Mouse (Mus musculus) CH12F3 (cell line): ENCODE data around the gene Lrwd1.

Experiments used
- in situ Hi-C: fragments of 300-500 bp; cut with MboI; formaldehyde crosslinking; loops from 2 replicates; pipeline ENCODE4 v1.14.3; 2020; ENCODE audit warnings: low sequenced_read_pairs

Gene Lrwd1

DNA sequence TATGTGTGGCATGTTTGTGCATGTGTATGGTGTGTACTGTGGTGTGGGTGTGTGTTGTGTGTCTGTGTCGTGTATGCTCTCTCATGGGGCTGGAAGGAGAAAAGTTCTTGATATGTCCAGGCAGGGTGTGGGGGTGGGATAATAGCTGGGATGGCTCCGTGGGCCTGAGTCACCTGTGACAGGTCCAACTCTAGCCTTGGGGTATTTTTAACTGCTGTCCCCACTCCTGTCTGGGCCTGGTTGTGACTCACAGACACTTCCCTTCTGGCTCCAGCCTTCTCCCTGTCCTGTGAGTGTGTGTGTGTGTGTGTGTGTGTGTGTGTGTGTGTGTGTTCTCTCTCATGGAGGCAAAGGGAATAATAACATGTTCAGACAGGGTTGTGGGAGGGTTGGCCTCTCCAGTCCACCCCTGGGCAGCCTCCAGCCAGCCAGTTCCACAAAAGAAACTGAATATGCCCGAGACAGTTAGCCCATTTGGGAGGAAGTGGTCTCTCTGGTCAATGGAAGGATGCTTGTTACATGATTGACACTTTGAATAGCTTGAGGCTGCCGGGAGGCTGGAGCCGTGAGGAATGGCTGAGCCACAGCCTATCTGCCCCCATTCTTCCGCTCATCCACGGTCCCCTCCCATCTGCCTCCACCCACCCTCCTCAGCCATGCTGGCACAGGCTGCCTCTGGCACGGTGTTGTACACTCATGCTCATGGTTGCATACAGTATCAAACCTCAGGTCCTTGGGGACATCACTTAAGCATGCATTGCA, 41.4 kb downstream of the Lrwd1 start:
- in situ Hi-C loops, result no loop called here

DNA sequence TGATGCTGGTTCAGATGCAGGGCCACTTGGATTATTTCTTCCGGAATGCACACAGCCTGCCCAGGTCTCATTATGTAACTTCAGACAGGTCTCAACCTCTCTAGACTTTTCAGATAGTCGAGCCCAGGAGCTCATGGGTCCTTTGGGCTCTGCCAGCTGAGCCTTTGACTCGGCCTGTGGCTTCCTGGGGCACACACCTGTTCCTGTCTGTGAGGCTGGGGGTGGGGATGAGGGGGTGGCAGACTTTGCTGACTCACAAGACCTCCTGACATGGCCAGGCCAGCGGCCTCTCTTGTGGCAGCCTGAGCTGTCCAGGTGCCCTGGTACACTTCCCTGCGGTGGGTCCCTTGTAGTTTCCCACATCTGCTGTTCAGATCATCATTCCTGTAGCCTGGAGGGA, 43.9 kb downstream of the Lrwd1 start:
- in situ Hi-C loops, result no loop called here

DNA sequence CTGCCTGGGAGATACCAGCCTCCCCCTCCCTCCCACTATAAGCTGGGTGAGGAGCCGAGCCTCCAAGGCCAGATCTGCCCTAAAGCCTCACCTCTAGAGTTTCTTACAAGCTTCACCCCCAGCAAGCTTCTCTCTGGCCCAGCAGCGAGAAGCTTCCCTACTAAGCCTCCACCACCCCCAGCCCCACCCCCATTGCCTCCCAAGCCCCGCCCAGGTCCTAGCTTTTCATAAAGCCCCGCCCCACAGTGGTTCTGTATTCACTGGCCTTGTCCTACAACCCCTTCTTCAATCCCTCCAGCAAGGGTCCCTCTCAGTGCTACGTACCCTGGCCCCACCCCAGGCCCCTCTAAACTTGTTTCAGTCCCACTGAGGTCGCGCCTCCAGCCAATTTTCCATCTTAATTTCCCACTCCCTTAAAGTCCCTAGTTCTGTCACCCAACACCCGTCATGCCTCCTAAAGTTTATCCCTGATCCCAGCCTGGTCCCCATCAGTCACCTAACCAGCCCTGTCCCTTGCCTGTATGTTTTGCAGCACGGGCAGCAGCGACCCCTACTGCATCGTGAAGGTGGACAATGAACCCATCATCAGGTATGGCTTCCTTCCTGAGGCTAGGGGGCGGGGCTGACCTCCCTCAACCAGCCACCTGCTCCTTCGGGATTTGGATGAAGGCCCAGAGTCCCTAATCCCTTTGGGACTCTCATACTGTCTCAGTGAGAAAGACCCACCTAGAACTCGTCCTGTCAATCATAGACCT, 46.9 kb downstream of the Lrwd1 start:
- in situ Hi-C loops, result no loop called here

DNA sequence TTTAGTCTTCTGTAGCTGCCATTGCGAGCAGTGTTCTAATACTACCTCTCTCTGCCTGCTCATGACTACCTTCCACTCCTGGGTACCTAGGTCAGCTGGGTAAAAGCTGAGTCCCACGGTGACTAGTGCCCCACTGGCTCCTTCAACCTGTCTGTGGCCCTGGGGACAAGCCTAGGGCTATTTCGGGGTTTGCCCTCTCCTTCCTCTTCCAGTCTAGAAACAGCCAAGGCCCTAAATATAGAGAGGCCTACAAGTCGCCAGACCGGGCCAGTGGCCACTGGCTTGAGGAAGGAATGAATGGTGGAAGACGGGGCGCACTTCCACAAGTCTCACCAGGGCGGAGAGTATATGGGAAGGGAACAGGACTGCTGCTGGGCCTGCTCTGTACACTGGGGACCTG, 49.6 kb downstream of the Lrwd1 start:
- in situ Hi-C loops, result no loop called here

DNA sequence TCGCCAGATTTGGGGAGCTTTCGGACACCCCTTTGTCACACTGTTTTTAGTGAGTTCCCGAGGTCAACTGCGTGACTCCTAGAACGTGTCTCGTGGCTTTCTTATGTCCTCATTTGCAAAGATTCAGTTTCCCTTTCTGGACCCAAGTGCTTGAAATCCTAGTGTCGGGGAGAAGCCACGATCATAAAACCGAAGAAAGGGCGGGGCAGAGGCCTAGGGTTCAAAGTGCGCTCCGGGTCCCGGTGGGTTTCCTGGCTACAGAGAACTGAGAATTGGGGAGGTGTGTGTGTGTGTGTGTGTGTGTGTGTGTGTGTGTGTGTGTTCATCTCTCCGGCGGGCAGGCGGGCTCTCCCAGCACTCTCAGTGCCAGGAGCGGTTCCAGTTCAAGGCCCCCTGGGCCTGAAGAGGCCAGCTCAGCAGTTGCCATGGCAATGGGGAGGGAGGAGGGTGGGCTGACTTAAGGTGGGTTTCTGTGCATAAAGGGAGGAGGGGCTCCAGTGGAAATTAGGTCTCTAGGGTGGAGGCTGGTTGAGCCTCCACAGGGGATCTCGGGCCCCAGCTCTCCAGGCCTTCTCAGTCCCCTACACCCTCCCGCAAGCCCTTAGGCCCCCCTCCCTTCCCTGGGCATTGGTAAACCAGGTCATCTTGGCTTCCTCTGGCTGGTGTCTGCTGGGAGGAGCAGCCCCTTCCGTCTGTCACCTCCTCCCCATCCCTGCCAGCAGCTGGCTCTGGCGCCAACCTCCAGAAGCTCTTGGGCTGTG, 50.8 kb downstream of the Lrwd1 start:
- in situ Hi-C loops, result no loop called here

DNA sequence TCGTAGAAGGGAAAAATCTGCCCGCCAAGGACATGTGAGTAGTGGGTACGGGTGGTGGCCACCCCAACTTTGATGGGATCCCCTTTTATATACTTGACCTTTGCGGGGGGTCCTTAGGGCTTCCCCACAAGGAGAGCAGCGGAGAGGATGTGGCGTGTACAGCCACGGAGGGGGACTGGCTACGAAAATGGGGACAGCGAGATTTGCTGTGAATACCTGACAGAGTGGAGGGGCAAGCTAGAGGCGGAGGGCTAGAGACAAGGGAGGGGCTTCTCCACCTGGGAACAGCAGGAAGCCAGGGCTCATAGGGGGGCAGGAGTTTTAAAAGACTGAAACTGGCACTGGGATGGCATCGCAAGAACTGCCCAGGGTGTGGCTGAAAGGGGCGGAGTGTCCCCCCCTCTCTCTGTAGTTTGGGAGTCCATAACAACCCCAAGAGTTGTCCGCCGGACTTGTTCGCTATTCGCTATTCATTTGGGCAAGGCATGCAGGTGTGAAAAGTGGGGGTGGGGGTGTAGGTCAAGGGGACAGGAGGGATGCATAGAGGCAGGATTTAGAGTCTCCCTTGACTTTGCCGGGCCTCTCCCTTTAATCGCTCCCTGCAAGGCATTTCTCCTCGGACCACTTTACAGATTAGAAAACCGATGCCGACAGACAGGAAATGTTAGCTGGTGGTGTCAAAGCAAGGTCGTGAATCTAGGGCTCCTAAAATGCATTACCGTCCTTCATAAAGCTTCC, 51.6 kb downstream of the Lrwd1 start:
- in situ Hi-C loops, result no loop called here

DNA sequence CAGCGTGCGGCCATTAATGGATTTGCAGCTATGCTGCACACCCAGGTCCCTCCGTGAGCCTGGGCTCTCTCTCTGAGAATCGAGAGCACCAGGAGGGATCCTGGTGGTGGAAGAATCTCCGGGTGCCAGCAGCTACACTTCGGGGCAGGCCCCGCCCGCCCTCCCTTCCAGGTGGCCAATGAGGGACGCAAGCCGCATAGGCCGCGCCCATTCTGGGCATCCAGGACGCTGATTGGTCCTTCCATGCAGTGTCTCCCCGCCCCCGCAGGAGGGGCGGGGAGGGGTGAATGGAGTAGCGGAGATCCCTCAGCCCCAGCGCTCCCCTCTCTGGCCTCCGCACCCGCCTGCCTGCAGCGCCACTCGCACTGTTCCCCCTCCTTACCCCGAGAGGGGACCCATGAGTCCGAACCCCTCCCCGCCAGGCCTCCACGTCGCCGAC, 52.2 kb downstream of the Lrwd1 start, which contains the start of gene Rasa4:
Gene Rasa4, plus strand, starts transcription at position 248 of the 439 bp plus-strand sequence.
- in situ Hi-C loops, result no loop called here

DNA sequence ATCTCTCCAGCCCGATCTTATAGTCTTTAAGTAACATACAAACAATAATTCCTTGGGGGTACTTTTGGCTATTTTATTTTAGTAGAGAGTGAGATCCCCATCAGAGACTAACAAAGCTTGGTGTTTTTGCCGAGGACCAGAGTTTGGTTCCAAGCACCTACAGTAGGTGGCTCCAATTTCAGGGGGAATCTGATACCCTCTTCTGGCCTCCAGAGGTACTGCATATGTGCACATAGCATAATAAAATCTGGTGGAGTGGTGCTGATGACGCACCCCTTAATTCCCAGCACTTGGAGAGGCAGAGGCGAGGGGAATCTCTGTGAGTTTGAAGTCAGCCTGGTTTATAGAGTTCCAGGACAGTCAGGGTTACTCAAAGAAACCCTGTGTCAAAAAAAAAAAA, 53.5 kb downstream of the Lrwd1 start:
- in situ Hi-C loops, result no loop called here

DNA sequence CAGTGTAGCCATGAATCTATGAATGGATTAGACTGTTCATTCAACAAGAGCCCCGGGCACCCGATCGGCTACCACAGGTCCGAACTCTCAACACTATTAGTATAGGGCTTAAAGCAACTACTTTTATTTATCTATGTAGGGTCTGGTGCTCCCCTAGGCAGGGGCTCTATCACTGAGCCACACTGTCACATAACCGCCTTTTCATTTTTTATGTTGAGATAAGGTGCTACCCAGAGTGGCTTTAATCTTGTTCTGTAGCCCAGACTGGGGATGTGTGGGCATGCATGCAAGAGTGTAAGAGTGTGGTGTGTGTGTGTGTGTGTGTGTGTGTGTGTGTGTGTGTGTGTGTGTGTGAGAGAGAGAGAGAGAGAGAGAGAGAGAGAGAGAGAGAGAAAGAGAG, 57.7 kb downstream of the Lrwd1 start:
- in situ Hi-C loops, result no loop called here

DNA sequence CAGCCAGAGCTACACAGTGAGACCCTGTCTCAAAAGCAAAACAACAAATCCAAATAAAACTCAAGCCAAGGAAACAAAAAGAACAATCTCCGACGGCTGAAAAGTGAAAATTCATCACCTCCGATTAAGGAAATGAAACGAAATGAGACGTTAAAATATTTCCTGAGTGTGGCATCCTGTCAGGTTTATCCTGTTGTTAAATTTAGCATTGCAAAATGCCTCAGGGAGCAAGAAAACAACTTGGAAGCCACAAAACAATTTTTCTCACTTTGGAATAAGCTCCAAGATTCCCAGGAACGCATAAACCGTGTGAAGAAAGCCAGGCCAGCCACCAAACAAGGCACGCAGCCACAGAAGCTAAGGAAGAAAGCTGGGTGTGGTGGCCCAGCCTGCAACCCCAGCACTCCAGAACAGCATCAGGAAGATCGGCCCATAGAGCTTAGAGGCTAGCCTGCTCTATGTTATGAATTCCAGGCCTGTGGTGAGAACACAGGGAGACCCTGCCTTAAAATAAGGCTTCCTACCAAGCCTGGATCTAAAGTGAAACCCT, 58.8 kb downstream of the Lrwd1 start:
- in situ Hi-C loops, result no loop called here

DNA sequence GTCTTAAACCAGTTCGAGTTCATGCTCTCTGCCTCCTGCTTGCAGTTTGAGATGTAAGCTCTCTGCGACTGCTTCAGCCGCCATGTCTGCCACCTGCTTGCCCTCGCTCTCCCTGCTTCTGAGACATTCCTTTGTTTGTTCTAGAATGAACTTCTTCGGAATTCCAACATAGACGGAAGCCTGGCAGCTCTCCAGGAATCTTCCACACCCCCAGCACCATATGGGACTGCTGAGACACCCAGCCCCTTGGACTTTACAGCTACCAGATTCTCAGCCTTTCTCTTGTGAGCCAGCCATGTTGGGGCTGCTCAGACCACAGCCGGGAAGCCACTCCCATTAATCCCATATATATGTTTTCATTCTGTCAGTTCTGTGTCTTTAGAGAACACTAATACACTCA, 59.6 kb downstream of the Lrwd1 start:
- in situ Hi-C loops, result no loop called here

DNA sequence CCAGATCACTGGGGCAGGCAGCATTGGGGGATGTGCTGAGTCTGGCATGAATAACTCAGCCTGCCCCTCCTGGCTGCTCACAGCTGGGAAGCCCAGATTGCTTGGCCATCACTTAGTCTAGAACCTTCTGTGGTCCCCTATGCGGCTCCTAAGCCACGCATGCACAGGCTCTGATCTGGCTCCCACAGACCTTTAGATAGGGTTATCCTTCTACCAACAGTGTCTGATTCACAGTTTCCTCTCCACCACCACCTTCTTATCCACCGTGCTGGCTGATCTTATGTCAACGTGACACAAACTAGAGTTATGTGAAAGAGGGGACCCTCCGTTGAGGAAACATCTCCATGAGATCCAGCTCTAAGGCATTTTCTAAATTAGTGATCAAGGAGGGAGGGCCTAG, 60.8 kb downstream of the Lrwd1 start:
- in situ Hi-C loops, result no loop called here

DNA sequence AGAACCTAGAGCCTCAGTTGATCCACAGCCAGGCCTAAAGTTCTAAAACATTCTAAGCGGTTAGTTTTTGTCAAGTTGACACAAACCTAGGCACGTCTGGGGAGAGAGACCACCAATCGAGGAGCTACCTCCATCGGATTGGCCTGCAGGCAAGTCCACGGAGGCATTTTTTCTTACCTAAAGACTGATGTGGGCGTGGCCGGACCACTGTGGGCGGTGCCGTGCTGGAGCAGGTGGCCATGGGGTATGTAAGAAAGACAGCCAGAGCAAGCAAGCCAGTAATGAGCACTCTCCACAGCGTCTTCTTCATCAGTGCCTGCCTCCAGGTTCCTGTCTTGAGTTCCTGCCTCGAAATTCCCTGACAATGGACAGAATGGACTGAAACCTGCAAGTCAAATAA, 62.3 kb downstream of the Lrwd1 start:
- in situ Hi-C loops, result no loop called here

DNA sequence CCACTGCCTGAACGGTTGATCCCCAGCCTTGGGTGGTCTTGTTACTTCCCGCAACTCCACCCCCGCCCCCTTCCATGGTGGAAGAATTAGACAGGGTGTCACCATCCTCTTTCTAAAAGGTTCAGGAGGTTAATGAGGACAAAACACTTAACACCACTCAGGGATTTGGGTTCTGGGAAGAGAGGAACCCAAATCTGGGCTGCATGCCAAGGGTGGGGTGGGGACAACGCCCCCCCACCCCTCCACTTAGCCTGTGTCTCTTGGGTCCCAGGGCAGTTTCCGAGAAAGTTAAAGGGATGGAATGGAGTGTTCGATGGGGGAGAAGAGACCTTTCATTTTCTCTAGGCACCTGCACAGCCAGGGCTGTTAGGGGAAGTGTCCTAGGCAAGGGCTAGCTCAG, 62.8 kb downstream of the Lrwd1 start:
- in situ Hi-C loops, result no loop called here
